Mouse (Mus musculus): ENCODE results near the gene Ilvbl.
"Not testable (repeated sequence)": the region's sequence is repeated elsewhere in the genome, so short reads cannot be mapped to it uniquely, and the experiment has no call there.

Gene Ilvbl

DNA sequence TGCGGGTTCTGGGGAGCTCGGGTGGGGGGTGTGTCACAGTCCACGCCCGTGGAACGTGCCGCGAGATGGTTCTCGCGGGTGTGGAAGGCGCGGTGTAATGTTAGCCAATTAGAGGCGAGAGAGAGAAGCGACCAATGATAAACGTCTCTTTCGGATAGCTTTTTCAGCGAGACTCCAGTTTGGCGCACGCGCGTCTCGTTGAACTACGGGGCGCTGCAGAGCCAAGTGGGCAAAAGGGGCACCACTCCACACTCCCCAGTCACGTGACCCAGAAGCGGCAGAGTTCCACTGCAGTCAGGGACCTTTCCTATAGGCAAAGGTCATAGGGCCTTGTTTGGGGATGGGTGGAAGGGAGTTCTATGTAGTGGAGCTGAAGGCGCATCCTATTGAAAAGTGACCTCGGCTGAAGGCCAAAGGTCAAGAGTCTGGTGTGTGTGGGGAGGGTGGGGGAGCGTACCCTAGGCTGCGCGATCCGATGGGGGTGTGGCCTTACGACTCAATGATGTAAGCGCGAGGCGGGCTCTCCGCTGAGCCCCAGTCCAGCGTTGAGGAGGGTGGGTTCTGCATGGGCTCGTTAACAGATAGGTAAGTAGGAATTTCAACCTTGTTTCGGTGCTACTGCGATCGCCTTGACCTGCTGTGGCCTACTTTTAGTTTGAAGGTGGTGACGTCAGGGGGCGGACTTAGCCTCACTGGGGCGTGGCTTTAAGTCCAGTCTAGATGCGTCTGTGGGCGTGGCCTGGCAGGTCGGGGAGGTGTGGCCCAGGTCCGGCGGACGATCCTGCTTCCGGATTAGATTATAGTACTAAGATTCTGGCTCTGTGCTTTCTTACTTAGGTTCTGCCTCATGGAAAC lies at the start of gene Ilvbl:
TSS of gene Ilvbl (plus strand) at position 97 of the 855 bp plus-strand sequence.
- peak; percentile 95 to 96 for DNase-seq

DNA sequence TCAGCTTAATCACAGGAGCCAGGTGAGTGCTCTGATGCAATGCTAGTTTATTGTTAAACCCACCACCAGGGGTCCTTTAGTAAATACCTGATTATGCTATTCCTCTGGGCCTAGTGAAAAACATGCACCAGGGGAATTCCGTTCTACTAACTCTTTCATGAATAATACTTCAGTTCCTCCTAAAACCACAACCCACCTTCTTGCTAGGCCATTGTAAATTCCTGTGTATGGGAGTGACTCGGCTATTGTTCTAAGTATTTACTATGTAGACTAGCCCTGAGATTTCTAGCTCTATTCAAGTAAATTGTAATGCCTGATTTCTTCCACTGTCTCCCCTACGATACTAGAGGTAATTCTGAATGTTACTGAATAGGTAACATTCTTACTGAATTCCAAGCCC lies 49.1 kb upstream of the Ilvbl start:
- not testable (repeated sequence) for DNase-seq

DNA sequence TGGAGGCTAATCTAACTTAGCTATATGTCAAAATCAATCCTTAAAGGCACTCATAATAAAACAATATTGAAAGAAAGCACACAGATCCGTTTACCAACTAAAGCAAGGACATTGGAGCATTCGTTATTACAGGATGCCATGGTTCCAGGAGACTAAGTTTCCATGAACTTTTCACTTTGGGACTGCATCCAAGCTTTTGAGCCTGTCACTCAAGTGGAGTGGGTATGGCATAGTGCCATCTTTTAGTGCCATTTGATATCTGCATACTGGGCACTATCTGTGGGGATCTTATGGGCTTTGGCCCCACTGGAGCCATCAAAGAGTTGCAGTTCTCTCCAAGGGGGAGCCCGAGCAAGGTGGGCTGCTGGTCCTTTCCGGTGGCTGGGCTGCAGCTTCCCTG lies 48.6 kb upstream of the Ilvbl start:
- no peak for DNase-seq

DNA sequence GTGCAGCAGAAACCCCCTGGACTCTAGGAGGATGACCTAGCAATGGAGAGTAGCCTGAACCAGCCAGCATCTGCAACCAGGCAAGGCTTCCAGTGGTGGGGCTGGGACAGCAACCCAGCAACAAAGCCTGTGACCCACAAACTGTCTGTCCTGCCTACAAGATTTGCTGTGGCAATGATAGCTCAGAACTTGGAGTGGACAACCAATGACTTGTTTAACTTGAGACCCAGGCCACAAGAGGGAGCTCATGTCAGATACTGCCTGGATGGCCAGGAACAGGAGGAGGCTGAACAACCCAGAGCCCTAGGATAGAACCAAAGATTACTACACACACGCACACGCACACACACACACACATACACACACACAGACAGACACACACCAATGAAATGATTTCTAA lies 33.2 kb upstream of the Ilvbl start:
- peak; percentile 58 to 60 for DNase-seq

DNA sequence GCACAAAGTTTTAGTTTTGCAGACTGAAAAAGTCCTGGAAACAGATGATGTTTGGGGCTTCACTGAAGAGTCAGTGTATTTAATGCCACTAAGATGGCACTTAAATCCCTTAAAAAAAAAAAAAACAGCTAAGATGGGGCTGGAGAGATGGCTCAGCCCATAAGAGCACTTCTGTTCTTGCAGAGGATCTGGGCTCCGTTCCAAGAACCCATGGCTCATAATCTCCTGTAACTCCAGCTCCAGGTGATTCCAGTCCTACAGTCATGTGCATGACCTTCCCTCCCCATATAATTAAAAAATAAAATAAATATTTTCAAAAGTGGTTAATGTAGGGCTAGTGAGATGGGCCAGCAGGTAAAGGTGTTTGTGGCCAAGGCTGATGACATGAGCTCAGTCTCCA lies 9.1 kb upstream of the Ilvbl start:
- DNase-seq = no peak

DNA sequence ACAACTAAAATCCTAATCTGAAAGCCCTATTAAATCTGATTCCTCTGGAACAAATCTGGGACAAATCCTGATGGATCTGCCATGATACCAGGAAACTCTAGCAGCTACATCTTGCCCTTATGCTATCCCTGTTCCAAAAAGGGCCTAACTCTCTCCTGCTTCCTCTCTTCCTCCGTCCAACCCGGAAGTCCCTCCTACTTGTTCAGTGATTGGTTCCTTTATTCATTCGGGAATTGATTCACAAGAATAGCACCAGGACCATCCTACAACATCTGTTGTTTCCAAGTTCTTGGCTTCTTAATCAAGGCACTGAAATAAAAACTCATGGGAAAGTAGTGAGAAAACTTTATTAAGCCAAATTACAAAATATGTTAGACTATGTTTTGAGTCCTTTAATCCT lies 5.0 kb upstream of the Ilvbl start:
- no peak for DNase-seq

DNA sequence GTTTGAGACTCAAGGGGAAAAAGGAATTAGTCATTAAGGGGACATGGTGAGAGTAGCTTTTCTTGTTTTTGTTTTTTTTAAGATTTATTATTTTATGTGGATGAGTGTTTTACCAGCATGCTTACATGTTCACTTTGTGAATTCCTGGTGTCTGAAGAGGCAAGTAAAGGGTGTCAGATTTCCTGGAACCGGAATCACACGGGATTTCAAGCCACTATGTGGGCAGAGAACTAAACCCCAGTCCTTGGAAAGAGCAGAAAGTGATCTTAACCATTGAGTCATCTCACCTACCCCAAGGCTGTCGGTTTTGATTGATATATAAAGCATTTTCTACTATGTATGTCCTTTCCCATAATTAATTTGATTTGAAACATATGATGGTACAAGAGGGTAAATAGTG lies 4.5 kb upstream of the Ilvbl start:
- no peak for DNase-seq

DNA sequence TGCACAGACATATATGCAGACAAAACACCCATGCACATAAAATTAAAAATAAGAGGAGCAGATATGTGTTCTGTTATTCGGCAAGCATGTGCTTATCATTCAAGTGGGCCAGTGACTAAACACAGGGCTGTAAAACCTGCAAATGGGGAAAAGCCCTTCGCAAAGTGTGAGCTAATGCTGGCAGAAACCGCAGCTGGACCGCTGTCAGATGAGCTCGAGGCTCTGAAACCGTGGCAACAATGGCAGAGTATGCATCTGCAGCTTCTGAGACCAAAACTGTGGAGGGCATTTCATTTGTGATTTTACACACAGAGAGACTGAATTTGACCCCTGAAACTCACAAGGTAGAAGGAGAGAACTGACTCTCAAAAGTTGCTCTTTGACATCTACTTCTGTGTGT lies 3.7 kb upstream of the Ilvbl start:
- DNase-seq = no peak

DNA sequence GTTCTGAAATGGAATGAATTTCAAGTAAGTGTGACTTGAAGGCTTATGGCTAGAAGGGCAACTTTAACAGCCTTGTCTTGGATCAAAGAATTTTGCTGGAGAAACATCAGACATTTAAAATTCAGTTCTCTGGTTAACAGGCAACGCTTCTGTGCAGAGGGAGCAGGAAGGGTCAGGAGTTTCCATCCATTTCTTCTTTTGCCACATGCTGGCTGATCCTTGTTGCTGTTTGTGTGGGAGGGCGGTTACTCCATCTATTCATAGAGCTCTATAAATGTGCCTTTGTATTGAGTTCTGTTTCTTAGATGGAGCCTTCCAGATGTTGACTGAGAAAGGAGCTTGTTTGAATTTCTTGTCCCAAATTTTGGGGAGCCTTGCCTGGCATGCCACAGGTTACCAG lies 3.2 kb upstream of the Ilvbl start:
- no peak for DNase-seq

DNA sequence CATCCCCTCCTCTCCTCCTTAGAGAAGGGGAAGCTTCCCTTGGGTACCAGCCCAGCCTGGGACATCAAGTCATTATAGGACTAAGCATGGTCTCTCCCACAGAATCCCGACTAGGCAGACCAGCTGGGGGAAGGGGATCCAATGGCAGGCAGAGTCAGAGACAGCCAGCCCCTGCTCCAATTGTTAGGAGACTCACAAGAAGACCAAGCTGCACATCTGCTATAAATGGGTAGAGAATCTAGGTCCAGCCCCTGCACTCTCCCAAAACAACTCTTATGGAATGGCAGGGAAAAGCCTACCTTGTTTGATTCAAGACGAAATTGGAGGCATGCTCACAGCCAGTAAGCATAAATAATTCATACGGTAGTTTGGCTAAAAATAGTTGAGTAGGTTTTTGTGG lies 920 bp upstream of the Ilvbl start:
- DNase-seq = peak in 1 of 2 experiments; percentile 5

DNA sequence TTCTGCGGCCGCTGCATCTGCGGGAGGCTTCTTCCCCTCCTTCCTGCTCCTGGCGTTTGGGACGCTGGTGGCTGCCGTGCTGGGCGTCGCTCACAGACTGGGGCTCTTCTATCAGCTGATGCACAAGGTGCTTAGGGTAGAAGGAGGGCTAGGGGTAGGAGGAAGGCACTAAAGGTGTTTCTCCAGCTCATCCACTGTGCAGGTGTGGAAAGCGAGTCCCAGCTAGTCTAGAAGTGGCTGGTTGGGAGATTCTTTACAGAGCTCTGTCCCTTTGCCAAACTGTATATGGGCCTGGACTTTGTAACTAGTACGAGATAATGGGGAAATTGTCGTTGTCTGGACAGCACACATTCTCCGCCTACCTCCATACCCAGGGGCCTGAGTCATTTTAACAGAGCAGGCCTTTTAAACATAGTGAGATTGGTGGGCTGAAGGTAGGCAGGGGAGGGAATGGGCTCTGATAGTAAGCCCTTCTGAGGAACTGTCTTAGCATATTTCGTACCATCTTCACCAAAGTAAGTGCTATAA lies 1.0 kb downstream of the Ilvbl start:
- DNase-seq = no peak

DNA sequence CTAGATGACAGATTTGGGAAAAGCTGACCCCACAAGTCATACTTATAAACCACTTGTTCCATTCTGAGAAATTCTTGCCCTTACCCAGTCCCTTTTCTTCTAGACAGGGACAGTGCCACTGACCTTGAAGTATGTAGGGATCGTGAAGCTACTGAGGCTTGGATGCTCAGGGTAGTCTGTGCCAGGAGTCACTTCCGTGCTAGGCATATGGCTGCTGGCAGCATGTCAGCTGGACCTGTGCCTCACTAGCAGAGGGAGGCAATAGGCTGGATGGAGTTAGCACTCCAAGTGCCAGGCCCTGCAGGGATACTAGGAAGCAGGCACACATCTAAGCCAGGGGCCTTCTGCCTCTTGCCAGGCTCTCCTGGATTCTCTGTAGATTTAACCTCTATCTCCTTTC lies 1.5 kb downstream of the Ilvbl start:
- peak; percentile 99 for DNase-seq

DNA sequence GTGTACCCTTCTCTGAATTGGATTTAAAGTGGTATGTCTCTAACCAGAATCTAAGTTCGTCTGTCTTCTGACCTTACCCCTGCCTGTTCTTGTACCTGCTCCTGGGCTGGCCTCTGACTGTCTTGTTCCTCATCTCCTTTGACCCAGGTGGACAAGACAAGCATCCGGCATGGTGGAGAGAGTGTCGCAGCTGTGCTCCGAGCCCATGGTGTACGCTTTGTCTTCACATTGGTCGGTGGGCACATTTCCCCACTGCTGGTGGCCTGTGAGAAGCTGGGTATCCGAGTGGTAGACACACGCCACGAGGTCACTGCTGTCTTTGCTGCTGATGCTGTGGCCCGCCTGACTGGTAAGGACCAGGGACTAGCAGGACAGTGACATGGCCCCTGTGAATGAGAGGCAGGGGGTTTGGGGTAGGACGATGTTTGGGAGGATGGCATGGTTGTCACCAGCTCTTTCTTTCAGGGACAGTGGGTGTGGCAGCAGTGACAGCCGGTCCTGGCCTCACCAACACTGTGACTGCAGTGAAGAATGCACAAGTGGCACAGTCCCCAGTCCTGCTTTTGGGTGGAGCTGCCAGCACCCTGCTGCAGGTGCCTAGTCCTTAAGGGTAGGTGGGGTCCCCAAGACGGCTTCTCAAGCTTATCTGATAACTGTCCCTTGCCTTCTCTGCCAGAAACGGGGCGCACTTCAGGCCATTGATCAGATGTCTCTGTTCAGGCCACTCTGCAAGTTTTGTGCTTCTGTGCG lies 2.5 kb downstream of the Ilvbl start:
- DNase-seq = peak; percentile 34 to 47

DNA sequence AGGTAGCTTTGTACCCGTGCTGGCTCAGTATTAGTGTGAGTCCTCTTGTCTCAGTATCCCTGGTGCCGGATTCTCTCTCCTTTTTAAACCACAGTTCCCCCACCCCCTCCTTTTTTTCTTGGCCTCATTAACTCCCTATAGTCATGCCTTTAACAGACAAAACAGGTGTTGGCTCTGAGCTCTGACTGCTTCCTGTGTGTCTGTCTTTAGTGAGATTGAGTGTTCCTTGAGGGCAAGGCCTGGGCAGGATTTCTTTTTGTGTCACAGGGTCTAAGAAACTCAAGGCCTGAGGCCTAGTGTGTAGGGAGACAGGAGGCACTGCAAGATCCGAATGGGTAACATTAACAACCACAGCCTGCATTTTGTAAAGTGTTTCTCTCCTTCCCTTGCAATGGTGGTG lies 4.1 kb downstream of the Ilvbl start:
- no peak for DNase-seq

DNA sequence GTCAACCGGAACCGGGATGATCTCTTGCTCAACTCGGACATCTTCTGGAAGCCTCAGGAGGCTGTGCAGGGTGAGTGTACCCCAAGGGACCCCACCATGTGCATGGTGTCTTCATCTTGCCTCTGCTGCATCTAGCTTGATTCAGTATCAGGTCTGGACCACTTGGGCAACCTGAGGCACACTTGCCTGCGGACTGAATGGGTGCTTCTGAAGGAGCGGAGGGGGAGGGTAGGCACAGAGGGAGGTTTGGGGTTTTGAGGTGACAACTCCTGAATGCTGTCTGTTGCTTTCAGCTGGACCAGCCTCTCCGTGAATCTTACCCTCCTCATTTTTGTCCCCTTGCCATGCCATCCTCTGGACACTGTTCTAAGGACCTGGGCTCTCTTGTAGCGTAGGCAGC lies 7.0 kb downstream of the Ilvbl start:
- no peak for DNase-seq

DNA sequence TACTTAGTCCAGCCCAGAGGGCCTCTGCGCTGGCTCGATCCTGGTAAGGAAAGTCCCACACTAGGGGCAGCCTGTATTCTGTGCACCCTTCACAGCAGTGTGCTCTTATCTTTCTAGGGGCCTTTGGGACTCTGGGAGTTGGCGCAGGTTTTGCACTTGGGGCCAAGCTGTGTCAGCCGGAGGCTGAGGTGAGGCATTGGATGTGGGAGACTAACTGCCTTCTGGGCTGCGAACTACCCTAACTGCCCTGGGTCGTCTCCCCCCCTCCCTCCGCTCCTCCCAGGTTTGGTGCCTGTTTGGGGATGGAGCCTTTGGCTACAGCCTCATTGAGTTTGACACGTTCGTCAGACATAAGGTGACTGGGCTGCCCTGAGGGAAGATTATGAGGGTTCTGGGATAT lies 9.2 kb downstream of the Ilvbl start:
- no peak for DNase-seq

DNA sequence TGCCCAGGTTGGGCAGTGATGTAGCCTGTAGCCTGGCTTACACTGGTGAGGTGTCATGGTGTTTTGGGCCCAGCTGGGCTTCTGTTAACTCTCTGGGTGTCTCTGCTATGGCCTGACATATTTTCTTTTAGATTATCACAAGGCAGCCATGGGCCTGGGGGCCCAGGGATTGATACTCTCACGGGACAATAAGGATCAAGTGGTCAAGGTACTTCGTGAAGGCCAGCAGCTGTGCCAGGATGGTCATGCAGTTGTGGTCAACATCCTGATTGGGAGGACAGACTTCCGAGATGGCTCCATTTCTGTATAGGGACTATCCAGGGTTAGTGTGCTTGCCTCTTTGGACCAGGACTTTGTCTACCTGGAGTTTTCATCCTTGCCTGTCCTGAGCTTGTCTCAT lies 9.8 kb downstream of the Ilvbl start:
- no peak for DNase-seq

DNA sequence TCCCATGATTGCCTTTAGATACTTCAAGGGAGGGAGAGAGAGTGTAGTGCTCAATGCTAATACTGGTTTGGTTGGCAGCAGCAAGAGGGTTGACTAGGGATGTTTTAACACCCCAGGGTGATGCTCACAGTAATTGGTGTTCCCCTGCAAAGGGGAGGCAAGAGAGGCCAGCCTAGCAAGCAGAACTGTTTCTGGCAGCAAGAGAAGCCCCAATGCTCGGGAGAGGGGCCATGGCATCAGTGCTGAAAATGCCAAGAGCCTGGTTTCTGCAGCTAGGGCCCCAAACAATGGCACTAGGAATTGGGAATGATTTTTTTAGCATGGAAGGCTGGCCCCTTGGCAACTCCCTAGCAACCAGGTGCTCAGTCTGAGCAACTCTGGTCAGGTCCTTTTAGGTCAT lies 10.8 kb downstream of the Ilvbl start:
- DNase-seq = no peak

DNA sequence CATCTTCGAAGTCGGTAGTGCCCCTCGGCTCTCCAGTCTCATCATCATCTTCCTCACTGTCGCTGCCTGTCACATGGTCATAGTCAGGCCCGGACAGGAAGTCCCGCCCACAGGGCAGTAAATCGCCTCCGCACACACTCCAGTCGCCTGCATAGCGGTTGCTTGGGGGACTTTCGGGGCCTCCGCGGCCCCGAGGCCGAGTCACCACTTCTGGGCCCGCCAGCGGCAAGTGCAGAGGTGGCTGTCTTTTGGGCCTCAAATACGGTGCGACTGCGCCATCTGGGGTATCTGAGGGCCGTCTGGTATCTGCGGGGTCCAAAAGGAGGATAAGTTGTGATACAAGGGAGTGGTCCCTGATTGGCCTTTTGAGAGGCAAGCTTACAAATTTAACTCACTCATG lies 11.5 kb downstream of the Ilvbl start:
- DNase-seq = no peak

DNA sequence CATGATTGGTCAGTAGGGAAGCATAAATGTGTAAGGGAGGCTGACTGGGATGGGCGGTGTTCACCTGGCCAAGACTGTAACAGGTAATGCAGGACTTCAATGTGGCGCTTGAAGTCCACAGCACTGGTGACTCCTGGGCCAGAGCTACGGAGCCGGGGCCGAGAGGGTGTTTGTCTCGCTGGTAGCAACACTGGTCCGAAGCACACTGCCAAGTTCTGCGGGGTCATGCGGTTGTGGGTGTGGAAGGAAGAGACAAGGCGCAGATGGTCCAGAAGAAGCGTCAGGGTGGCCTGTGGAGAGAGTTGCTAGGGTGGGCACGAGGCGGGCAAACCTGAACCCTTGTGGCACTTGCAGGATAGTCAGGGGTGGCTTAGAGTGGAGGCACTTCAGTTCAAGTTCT lies 11.9 kb downstream of the Ilvbl start:
- DNase-seq = peak; percentile 64 to 66

DNA sequence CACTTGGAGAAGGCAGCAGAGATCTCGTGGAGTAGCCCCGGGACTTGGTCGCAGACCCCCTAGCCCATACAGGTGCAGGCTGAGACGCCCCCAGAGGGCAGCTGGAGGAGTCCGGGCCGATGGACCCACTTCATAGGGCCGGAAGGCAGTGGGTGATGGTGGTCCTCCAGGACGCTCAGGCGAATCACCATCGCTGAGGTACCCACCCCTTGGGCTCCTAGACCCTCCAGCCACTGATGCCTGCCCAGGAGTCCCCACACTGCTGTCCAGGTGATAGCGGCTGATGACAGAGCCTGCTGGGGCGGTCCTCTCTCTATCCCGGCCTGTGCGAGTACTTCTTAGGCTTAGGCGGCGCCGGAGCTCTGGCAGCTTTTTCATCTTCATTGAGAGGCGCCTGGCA lies 15.1 kb downstream of the Ilvbl start:
- DNase-seq = no peak

DNA sequence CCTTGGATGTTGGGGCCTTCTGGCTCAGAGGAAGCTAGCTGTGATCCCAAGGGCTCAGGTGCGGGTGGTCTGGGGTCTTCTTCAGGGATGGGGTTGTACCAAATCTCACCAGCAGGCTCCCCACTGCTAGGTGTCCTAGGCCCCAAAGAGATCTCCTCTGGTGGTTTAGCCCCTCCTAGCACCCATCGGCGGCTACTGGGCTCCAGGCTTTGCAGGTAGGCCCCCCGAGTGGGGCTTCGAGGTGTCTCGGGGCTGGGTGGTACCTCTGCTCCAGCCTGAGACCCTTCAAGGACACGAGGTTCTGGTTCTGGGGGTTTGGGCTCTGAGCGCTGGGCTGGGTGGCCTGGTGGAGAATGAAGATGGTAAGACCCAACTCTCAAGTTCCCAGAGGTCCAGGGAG lies 15.8 kb downstream of the Ilvbl start:
- DNase-seq = no peak

DNA sequence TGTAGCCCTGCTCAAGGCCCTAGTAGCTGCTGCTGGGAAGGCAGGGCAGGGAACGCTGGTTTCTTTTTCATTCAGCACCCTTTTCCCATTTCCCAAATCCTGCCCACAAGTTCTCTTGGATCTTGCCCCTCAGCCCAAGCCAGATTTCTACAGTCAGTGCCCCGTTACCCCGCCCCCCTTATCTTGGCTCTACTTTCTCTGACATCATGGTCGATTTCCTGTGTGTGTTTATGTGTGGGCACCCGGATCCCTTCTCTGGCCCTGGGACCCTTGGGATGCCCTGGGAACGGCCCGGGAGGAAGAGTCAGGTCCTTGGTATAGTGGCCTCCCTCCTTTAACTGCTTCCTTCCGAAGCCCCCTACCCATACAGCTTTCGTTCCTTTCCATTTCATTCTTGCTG lies 16.6 kb downstream of the Ilvbl start:
- DNase-seq = no peak
